Mouse (Mus musculus) forebrain, postnatal 0 days (tissue): ENCODE results near the gene Rap2a. TPM values are rescaled to one million over a fixed set of nuclear protein-coding genes. Genes with fewer than 3 reads are reported as not detected.

Experiments
- ATAC-seq: fragments of 200-750 bp; cut with Nextera tagmentation; 2 replicates; pipeline ENCODE4 v1.8.0; 2017; ENCODE audit warnings: mild to moderate bottlenecking, moderate library complexity
- DNase-seq: peaks from one replicate; pipeline ENCODE4 v3.0.0-alpha.2; 2015
- H3K27ac ChIP-seq: fragments of 300-500 bp; sonication (generic); 2 replicates; pipeline ENCODE4 v1.5.1; 2014; ENCODE audit warnings: low read depth, mild to moderate bottlenecking, antibody characterized with exemption, low read length, moderate library complexity, mixed read lengths
- H3K27me3 ChIP-seq: fragments of 300-500 bp; sonication (generic); 2 replicates; pipeline ENCODE4 v1.6.1; 2014; ENCODE audit warnings: mild to moderate bottlenecking, low read length, mixed read lengths; ENCODE audit not compliant: insufficient read depth
- H3K36me3 ChIP-seq: fragments of 300-500 bp; sonication (generic); 2 replicates; pipeline ENCODE4 v1.6.1; 2014; ENCODE audit warnings: mild to moderate bottlenecking, moderate library complexity; ENCODE audit not compliant: insufficient read depth
- H3K4me1 ChIP-seq: fragments of 300-500 bp; sonication (generic); 2 replicates; pipeline ENCODE4 v1.6.1; 2014; ENCODE audit warnings: antibody characterized with exemption; ENCODE audit not compliant: insufficient read depth
- H3K4me2 ChIP-seq: fragments of 300-500 bp; sonication (generic); 2 replicates; pipeline ENCODE4 v1.6.1; 2014; ENCODE audit warnings: low read depth, mild to moderate bottlenecking, moderate library complexity
- H3K4me3 ChIP-seq: fragments of 300-500 bp; sonication (generic); 2 replicates; pipeline ENCODE4 v1.5.1; 2014; ENCODE audit warnings: low read depth, low read length, mixed read lengths
- H3K9ac ChIP-seq: fragments of 300-500 bp; sonication (generic); 2 replicates; pipeline ENCODE4 v1.6.1; 2014; ENCODE audit warnings: mild to moderate bottlenecking
- H3K9me3 ChIP-seq: fragments of 300-500 bp; sonication (generic); 2 replicates; pipeline ENCODE4 v1.6.1; 2016; ENCODE audit warnings: low read length
- CTCF ChIP-seq: sonication (generic); IDR thresholded peaks from 2 replicates; pipeline ENCODE4 v1.5.1; 2016; ENCODE audit warnings: antibody characterized with exemption, control low read depth, low read depth
- WGBS: fragments of 180-500 bp; shearing (Covaris S2); extraction: QIAGEN DNeasy Blood & Tissue Kit; methylation state at CpG from one replicate; pipeline ENCODE4 v1.1.7; 2014; 5-methylcytosine and 5-hydroxymethylcytosine counted together
- polyA plus RNA-seq: library from polyadenylated mRNA; unstranded; fragments of >200 nt; fragmentation: Nextera tagmentation; extraction: Ambion mirVana; gene quantifications from 2 replicates; pipeline ENCODE4 v1.2.1, GENCODE M21; 2015
- total RNA-seq: library from RNA; depleted of rRNA; stranded (reverse); fragments of >200 nt; gene quantifications from 2 replicates; pipeline ENCODE4 v1.2.3, GENCODE M21; 2014

Rap2a gene
- total and polyA plus RNA-seq, 2 experiments from 2014 or later = 29.5 to 78.4 TPM

DNA sequence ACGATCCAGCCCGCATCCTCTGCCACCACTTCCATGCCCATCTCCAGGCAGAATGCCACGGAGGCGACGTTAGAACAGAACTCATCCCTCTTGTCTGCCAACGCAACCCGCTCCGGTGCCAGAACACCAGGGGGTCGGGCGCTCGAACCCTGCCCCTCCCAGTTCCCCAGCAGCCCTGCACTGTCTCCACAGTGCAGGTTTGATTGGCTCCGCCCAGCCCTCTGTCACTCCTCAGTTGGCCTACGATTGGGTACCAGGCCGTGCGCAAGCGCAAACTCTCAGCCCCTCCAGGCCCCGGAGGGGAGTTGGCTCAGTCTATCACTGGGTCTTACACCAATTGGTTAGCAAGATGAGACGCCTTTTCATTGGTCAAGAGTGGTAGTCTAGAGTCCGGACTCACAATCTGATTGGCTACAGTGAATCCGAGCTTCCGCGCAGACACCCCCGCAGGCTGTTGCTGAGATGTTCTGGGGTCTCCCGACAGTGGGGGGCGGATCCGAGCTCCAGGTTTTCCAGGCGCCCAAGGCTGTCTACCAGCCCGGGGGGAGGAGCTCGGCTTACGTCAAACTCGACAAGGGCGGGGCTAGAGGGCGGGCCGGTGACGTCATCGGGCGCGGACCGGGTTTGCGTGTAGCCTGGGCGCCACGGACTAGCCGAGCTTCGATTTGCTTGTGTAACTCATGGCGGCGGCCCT lies 809 bp upstream of the Rap2a start:
- no peaks in the 10 kb centered on the region for H3K36me3 ChIP-seq
- under 1% methylated on average over 46 of the region's 46 CpGs for WGBS

DNA sequence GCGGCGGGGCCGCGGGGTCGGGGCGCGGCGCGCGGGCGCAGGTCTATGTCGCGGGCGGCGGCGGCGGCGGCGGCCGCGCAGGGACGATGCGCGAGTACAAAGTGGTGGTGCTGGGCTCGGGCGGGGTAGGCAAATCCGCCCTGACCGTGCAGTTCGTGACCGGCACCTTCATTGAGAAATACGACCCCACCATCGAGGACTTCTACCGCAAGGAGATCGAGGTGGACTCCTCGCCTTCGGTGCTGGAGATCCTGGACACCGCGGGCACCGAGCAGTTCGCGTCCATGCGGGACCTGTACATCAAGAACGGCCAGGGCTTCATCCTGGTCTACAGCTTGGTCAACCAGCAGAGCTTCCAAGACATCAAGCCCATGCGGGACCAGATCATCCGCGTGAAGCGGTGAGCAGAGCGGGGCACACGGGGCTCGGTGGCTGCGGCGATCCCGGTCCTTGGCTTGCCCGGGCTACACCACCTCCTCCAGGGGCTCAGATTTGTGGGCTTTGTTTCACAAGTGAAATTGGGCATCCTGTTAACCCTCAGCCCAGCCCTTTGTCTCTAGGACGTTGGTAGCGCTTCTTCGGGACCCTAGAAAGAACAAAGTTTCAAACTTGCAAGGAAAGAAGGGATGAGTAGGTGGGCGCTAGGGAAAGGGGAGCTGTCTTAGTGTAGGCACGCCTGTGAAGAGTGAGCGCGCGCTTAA lies 547 bp downstream of the Rap2a start:
- peaks cover 1% of the 10 kb centered on the region; the same call in 1 of the 2 replicates for H3K36me3 ChIP-seq
- TF ChIP-seq CTCF = no peak
- no peaks in the 10 kb centered on the region for H3K27me3 ChIP-seq
- H3K4me1 ChIP-seq = peaks cover 13% of the 10 kb centered on the region
- ATAC-seq = peak; percentile 4
- DNase-seq = peak; percentile 52
- peak overlapping the region; percentile 97 for H3K4me3 ChIP-seq
- H3K9me3 ChIP-seq = no peaks in the 10 kb centered on the region
- peak overlapping the region; percentile 62 for H3K4me2 ChIP-seq
- WGBS = under 1% methylated on average over 61 of the region's 62 CpGs
- peak overlapping the region; percentile 99 for H3K27ac ChIP-seq
- H3K9ac ChIP-seq = peak overlapping the region; percentile 92

More for the DNA sequence above, 809 bp upstream of the Rap2a start:
- H3K4me3 ChIP-seq = peak overlapping the region; percentile 97
- ATAC-seq (peak; percentile 93), DNase-seq (peak; percentile 100)
- H3K9ac ChIP-seq = peak overlapping the region; percentile 92
- peaks cover 13% of the 10 kb centered on the region for H3K4me1 ChIP-seq
- H3K27ac ChIP-seq = peak overlapping the region; percentile 99
- no peaks in the 10 kb centered on the region for H3K9me3 ChIP-seq
- TF ChIP-seq CTCF = 0 out of 2 replicates have a peak, but pooled peaks have one; percentile 7
- H3K27me3 ChIP-seq = no peaks in the 10 kb centered on the region
- H3K4me2 ChIP-seq = peak overlapping the region; percentile 62

DNA sequence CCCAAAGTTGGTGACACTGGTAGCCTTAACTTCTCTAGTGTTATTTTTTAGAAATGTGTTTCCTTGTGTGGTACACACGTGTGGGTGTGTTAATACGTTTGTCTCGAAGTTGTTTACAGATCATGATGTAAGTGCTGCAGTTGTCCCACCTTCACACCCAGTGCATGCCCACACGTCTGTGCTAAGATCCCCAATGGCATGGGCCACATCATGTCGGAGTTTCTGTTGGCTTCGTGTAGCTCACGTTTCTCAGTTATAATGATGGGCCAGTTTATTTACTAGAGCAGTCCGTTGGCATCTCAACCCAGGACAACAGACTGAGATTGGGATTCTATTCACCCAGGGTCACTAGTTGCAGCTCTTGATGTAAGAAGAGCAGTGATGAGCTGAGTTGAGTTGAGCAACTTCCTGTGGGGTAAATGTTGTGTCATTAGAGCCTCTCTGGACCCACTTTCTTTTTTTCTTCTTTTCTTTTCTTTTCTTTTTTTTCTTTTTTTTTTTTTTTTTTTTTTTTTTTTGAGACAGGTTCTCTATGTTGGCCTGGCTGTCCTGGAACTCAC lies 2.2 kb downstream of the Rap2a start:
- Histone ChIP-seq H3K9ac (no peak overlapping the region), H3K27ac (no peak overlapping the region), H3K4me1 (peaks cover 13% of the 10 kb centered on the region), H3K4me3 (peak overlapping the region; percentile 10; the same call in 1 of the 2 replicates), H3K4me2 (peak overlapping the region; percentile 62), H3K36me3 (peaks cover 3% of the 10 kb centered on the region; the same call in 1 of the 2 replicates), H3K27me3 (no peaks in the 10 kb centered on the region), H3K9me3 (no peaks in the 10 kb centered on the region)
- DNase-seq (no peak), ATAC-seq (no peak)
- WGBS = 79% methylated on average over 8 of the region's 8 CpGs
- TF ChIP-seq CTCF = no peak

DNA sequence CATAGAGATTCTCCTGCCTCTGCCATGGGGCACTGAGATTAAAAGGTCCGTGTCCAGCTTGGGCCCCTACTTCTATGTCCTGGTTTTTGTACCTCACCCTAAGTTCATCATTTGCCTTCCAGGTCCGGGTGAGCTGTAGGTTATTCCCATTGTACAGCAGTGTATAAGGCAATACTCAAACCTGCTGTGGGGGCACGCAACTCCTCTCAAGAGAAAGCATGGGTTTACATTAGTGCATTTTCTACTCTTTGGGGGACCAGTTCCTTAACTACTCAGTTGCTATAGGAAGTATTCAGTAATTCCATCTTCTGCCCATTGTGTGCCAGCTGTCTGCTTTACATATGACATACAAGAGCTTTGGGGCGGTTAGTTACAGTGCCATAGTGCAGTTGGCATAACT lies 2.7 kb downstream of the Rap2a start:
- no peaks in the 10 kb centered on the region for H3K27me3 ChIP-seq
- H3K27ac ChIP-seq = no peak overlapping the region
- 94% methylated on average over 4 of the region's 4 CpGs for WGBS
- no peak overlapping the region for H3K9ac ChIP-seq
- H3K4me1 ChIP-seq = peaks cover 13% of the 10 kb centered on the region
- H3K9me3 ChIP-seq = no peaks in the 10 kb centered on the region
- 0 out of 2 replicates have a peak overlapping the region, but pooled peaks have one; percentile 9 for H3K4me3 ChIP-seq
- no peak for TF ChIP-seq CTCF
- peaks cover 3% of the 10 kb centered on the region; the same call in 1 of the 2 replicates for H3K36me3 ChIP-seq
- H3K4me2 ChIP-seq = peak overlapping the region; percentile 62
- ATAC-seq = no peak
- no peak for DNase-seq

DNA sequence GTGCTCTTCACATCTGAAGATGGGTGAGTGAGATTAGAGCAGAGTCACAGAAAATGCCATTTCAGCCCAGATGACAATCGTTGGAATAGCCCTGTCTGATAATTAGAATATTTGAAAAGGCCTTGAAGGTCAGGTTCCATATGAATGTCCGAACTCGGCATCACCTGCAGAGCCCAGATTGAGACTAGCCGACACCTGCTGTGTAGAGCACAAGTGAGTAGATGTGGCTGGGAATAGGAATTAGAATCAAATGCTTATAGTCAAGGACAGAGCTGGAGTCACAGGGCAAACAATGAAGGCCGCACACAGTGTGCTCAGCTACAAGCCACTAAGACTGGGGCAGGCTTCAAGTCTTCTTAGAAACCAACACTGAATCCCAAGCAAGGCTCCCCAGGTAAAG lies 6.3 kb downstream of the Rap2a start:
- Histone ChIP-seq H3K4me2 (no peak overlapping the region), H3K4me1 (peaks cover 7% of the 10 kb centered on the region), H3K36me3 (peaks cover 3% of the 10 kb centered on the region; the same call in 1 of the 2 replicates), H3K4me3 (no peak overlapping the region), H3K9me3 (no peaks in the 10 kb centered on the region), H3K9ac (no peak overlapping the region), H3K27me3 (no peaks in the 10 kb centered on the region), H3K27ac (no peak overlapping the region)
- ATAC-seq (no peak), DNase-seq (no peak)
- no peak for TF ChIP-seq CTCF
- WGBS = 85% methylated on average over 5 of the region's 5 CpGs

DNA sequence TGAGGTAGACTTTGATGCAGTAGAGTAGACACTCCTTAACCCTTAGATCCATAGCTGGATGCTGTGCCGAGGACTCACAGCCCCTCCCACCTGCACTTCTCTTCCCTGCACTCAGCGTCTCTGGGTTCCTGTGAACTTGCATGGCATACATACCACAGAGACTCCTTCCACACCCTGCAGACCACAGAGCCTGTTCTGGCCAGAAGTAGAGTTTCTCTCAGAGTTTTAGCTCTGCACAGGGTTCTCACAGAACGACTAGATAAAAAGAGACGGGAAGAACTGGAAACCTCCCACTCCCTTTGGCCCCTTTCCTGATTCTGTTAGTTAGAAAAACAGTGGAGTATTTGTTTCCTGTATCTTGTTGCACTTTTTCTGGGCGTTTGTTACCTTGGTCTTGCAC lies 18.0 kb downstream of the Rap2a start:
- Histone ChIP-seq H3K4me2 (no peak overlapping the region), H3K27me3 (no peaks in the 10 kb centered on the region), H3K36me3 (no peaks in the 10 kb centered on the region), H3K4me1 (0 out of 2 replicates have a peak, but pooled peaks cover 4% of the 10 kb centered on the region), H3K4me3 (no peak overlapping the region), H3K9me3 (no peaks in the 10 kb centered on the region), H3K9ac (no peak overlapping the region), H3K27ac (no peak overlapping the region)
- DNase-seq (no peak), ATAC-seq (no peak)
- 51% methylated on average over 5 of the region's 5 CpGs for WGBS
- TF ChIP-seq CTCF = no peak
